Mouse (Mus musculus) gastrocnemius, postnatal 14 days (tissue): ENCODE data around the gene B3gnt9. TPM values are rescaled to one million over a fixed set of nuclear protein-coding genes. Genes with fewer than 3 reads are reported as not detected.
A peak's percentile ranks its signal among the peaks of the same experiment; 100 is the strongest.

Source experiments
- DNase-seq: peaks from one replicate; pipeline ENCODE4 v3.0.0; 2021; ENCODE audit warnings: mixed read lengths
- intact Hi-C: fragments of 180-260 bp; cut with DNase I; formaldehyde crosslinking; loops from one replicate; pipeline ENCODE4 v1.15.1; 2025; ENCODE audit warnings: low total_unique reads
- total RNA-seq, 2 experiments: library from RNA; stranded (reverse); gene quantifications; 2 replicates each; pipeline ENCODE4 v1.2.3; 2021

B3gnt9 gene
- total RNA-seq, 2 experiments from 2014 or later = 5.1 to 6.1 TPM

- DNase-seq = no peak
- intact Hi-C loops = no loop called here
These were observed 23.2 kb downstream of the B3gnt9 start for GRCm38 (mm10) chr8:105231503-105232320.

- DNase-seq = no peak
- intact Hi-C loops = loop anchor here (2.0 kb wide), 1 partner anchor 37 kb away; no protein-coding TSS in a partner anchor
These were observed 29.0 kb downstream of the B3gnt9 start for GRCm38 (mm10) chr8:105225917-105226316.

- no peak for DNase-seq
- intact Hi-C loops = loop anchor here (2.0 kb wide), 1 partner anchor 38 kb away; no protein-coding TSS in a partner anchor
These were observed 29.7 kb downstream of the B3gnt9 start for GRCm38 (mm10) chr8:105225272-105225593.

GRCm38 (mm10) chr8:105224413-105225271 lies 30.3 kb downstream of the B3gnt9 start, which contains the start of gene D230025D16Rik:
TSS of gene D230025D16Rik (plus strand) at chr8:105225145.
- peak; percentile 95 for DNase-seq
- intact Hi-C loops = loop anchor here (2.0 kb wide), 1 partner anchor 38 kb away; no protein-coding TSS in a partner anchor

- intact Hi-C loops = loop anchor here (2.0 kb wide), 1 partner anchor 39 kb away; no protein-coding TSS in a partner anchor
- peak; percentile 27 for DNase-seq
These were observed 31.1 kb downstream of the B3gnt9 start for GRCm38 (mm10) chr8:105223850-105224249.

- intact Hi-C loops = no loop called here
- DNase-seq = no peak
These were observed 36.9 kb downstream of the B3gnt9 start for GRCm38 (mm10) chr8:105217926-105218522.

- intact Hi-C loops = no loop called here
- no peak for DNase-seq
These were observed 40.8 kb downstream of the B3gnt9 start for GRCm38 (mm10) chr8:105214104-105214503.

- DNase-seq = no peak
- intact Hi-C loops = loop anchor here (5.0 kb wide), 1 partner anchor 52 kb away; no protein-coding TSS in a partner anchor
These were observed 45.5 kb downstream of the B3gnt9 start for GRCm38 (mm10) chr8:105209153-105210110.

- no peak for DNase-seq
- intact Hi-C loops = loop anchor here (5.0 kb wide), 1 partner anchor 50 kb away; no protein-coding TSS in a partner anchor
These were observed 47.2 kb downstream of the B3gnt9 start for GRCm38 (mm10) chr8:105207675-105208273.

GRCm38 (mm10) chr8:105206766-105207275 lies 48.1 kb downstream of the B3gnt9 start:
- intact Hi-C loops = loop anchor here (5.0 kb wide), 1 partner anchor 50 kb away; no protein-coding TSS in a partner anchor
- no peak for DNase-seq

GRCm38 (mm10) chr8:105205748-105206147 lies 49.2 kb downstream of the B3gnt9 start:
- DNase-seq = no peak
- intact Hi-C loops = loop anchor here (5.0 kb wide), 1 partner anchor 48 kb away; no protein-coding TSS in a partner anchor

Other genes with a start within 250 kb of the B3gnt9 start
- not detected for gene Ces3a, start 206.6 kb downstream of the B3gnt9 start, total RNA-seq
- not detected for gene Ces3b, start 171.4 kb downstream of the B3gnt9 start, total RNA-seq
- gene Ces4a, start 123.4 kb downstream of the B3gnt9 start, total RNA-seq = not detected
- gene Cbfb, start 84.5 kb downstream of the B3gnt9 start, total RNA-seq = 10 to 100 TPM; 37.2 TPM
- 10 to 100 TPM; 14.6 to 18.7 TPM for gene D230025D16Rik, start 30.0 kb downstream of the B3gnt9 start, total RNA-seq
- 1 to 10 TPM; 2.8 to 3.9 TPM for gene Tradd, start 9.5 kb upstream of the B3gnt9 start, total RNA-seq
- gene Fbxl8, start 9.5 kb upstream of the B3gnt9 start, total RNA-seq = 1 to 10 TPM; 1.3 TPM
- gene Hsf4, start 14.6 kb upstream of the B3gnt9 start, total RNA-seq = 1 to 10 TPM in 1 of 2 experiments, under 1 TPM in 1; 0.95 to 1.4 TPM
- 10 to 100 TPM; 24.1 to 27.3 TPM for gene Nol3, start 21.0 kb upstream of the B3gnt9 start, total RNA-seq
- 1 to 10 TPM in 1 of 2 experiments, under 1 TPM in 1; 0.84 to 1.3 TPM for gene 4931428F04Rik, start 34.7 kb upstream of the B3gnt9 start, total RNA-seq
- 1 to 10 TPM; 3.4 to 3.7 TPM for gene Exoc3l, start 40.9 kb upstream of the B3gnt9 start, total RNA-seq
- 10 to 100 TPM; 15.4 to 17.2 TPM for gene E2f4, start 42.5 kb upstream of the B3gnt9 start, total RNA-seq
- under 1 TPM; 0.40 to 0.45 TPM for gene Elmo3, start 50.4 kb upstream of the B3gnt9 start, total RNA-seq
- gene Lrrc29, start 71.1 kb upstream of the B3gnt9 start, total RNA-seq = 1 to 10 TPM in 1 of 2 experiments, under 1 TPM in 1; 0.76 to 1.6 TPM
- gene Tmem208, start 71.2 kb upstream of the B3gnt9 start, total RNA-seq = 10 to 100 TPM; 20.6 to 21.5 TPM
- gene Fhod1, start 92.8 kb upstream of the B3gnt9 start, total RNA-seq = 10 to 100 TPM; 12.1 to 15.6 TPM
- gene Slc9a5, start 93.7 kb upstream of the B3gnt9 start, total RNA-seq = 1 to 10 TPM in 1 of 2 experiments, under 1 TPM in 1; 0.84 to 1.0 TPM
- gene Plekhg4, start 118.1 kb upstream of the B3gnt9 start, total RNA-seq = under 1 TPM; 0.07 to 0.08 TPM
- under 1 TPM in 1 of 2 experiments, not detected in 1; 0.21 TPM for gene Kctd19, start 158.3 kb upstream of the B3gnt9 start, total RNA-seq
- under 1 TPM; 0.53 to 0.97 TPM for gene Lrrc36, start 158.4 kb upstream of the B3gnt9 start, total RNA-seq
- gene Tppp3, start 216.4 kb upstream of the B3gnt9 start, total RNA-seq = 100 to 1,000 TPM; 191 to 254 TPM
- gene Zdhhc1, start 241.7 kb upstream of the B3gnt9 start, total RNA-seq = 10 to 100 TPM; 10.1 to 11.2 TPM